ENCODE assay signal across 26 mouse cellular contexts in the genomic region with DNA sequence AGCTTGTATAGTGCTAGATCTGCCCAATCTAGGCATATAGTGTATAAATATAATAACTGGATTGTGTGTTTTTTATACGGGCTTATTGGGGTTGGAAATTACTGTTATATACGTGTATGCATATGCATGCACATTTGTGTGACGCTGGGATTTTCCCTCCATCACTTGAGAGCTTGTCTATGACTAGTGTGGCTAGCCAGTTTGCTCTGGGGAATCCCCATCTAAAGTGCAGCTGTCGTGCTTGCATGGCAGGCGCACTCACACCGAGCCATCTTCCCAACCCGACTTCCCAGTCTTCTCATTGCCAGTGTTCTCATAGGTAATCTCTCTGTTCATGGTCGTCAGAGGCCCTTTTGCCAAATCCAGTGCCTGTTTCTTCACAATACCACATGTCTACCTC. TPM values are rescaled to one million over a fixed set of nuclear protein-coding genes. Genes with fewer than 3 reads are reported as not detected.
DNase-seq lines count a peak whose midpoint lies in the region; ATAC-seq and TF ChIP-seq lines count a peak whose summit lies in the region.
"Had no signal": no experiment of that assay in that cellular context is flagged by ENCODE, and none has a peak within 500 bp of the region (broad histone marks: within the 10 kb centered on the region; RNA-seq: fewer than 3 reads in every experiment).

No protein-coding gene starts in this region.

- dilution Hi-C loops in CH12.LX (cut with MboI; ENCODE audit: extremely low pct_ligation_motif_present, extremely low pct_unique_long_range_greater_than_20kb, low sequenced_read_pairs): no loop called here

- H3K27me3 ChIP-seq in CH12.LX (replicated peaks) (no peaks in the 10 kb centered on the region), myocyte (ENCODE audit: control insufficient read depth, insufficient read depth, insufficient read length) (no peaks in the 10 kb centered on the region)
- no peaks in the 10 kb centered on the region for H3K27me3 ChIP-seq in midbrain, postnatal 0 days (ENCODE audit: insufficient read depth, low read length)
- H3K27me3 ChIP-seq in forebrain, embryonic 13.5 days: no peaks in the 10 kb centered on the region
- H3K27me3 ChIP-seq: heart, embryonic 12.5 days; kidney, embryonic 15.5 days; liver, embryonic 13.5 days had no signal

- H3K79me2 ChIP-seq in CH12.LX (replicated peaks; ENCODE audit: control insufficient read depth, extremely low read depth, insufficient read depth, poor library complexity, severe bottlenecking) (no peaks in the 10 kb centered on the region; the same call in none of the 2 replicates), myocyte (ENCODE audit: control insufficient read depth, insufficient read depth) (no peaks in the 10 kb centered on the region)

- peak; percentile 81 for DNase-seq in heart, adult 11 months
- DNase-seq in heart, adult 9 months (ENCODE audit: low spot score in 2 of 2): no peak
- peak; percentile 89 for DNase-seq in CH12.LX (ENCODE audit: extremely low read depth)
- no peak for DNase-seq in midbrain, postnatal 0 days (ENCODE audit: low spot score)
- no peak for DNase-seq in layer of hippocampus, adult 9-10 months (ENCODE audit: low spot score)
- DNase-seq: adrenal gland, adult 2 months; cerebellum, adult 11 months; cerebellum, adult 9-11 months; gastrocnemius, postnatal 10 days; heart, postnatal 10 days; kidney, adult 11 months; kidney, postnatal 36 days; liver, embryonic 13.5 days; lung, adult 2 months; lung, postnatal 14 days; right cerebral cortex, adult 18-20 months; right cerebral cortex, postnatal 4 days; thymus, postnatal 14 days had no signal

- H3ac ChIP-seq in myocyte (ENCODE audit: control insufficient read depth, insufficient read length): no peak overlapping the region

- H3K36me3 ChIP-seq in CH12.LX (replicated peaks in 1 of 2; ENCODE audit: control insufficient read depth in 1 of 2, insufficient read depth in 1 of 2, low read length in 1 of 2) (peaks cover 60 to 89% of the 10 kb centered on the region in 2 experiments), myocyte (ENCODE audit: control insufficient read depth, insufficient read depth) (peaks cover 30% of the 10 kb centered on the region)
- no peaks in the 10 kb centered on the region for H3K36me3 ChIP-seq in midbrain, postnatal 0 days (ENCODE audit: insufficient read depth, low read length)
- H3K36me3 ChIP-seq in forebrain, embryonic 13.5 days (ENCODE audit: poor library complexity, severe bottlenecking): peaks cover 78% of the 10 kb centered on the region

- H3K4me1 ChIP-seq in CH12.LX (ENCODE audit: control insufficient read depth in 1 of 2, insufficient read depth in 2 of 2): peaks cover 26 to 56% of the 10 kb centered on the region in 2 experiments
- H3K4me1 ChIP-seq in midbrain, postnatal 0 days (ENCODE audit: insufficient read depth, low read length): no peaks in the 10 kb centered on the region
- H3K4me1 ChIP-seq in forebrain, embryonic 13.5 days: no peaks in the 10 kb centered on the region
- H3K4me1 ChIP-seq: embryonic facial prominence, embryonic 10.5 days; heart, embryonic 12.5 days; hindbrain, embryonic 10.5 days; kidney, embryonic 15.5 days; liver, embryonic 13.5 days had no signal

- no peak for TF ChIP-seq RAD21 in CH12.LX (IDR thresholded peaks at IDR 0.05; ENCODE audit: low read depth, low read length)

- peak; percentile 93 for TF ChIP-seq EP300 in CH12.LX (IDR thresholded peaks at IDR 0.05; ENCODE audit: low read length)

- WGBS in midbrain, postnatal 0 days: 88% methylated on average over 8 of the region's 8 CpGs
- 86% methylated on average over 8 of the region's 8 CpGs for WGBS in forebrain, embryonic 13.5 days

- no peak for TF ChIP-seq POLR2A in CH12.LX (IDR thresholded peaks at IDR 0.05; ENCODE audit: low read depth, low read length)
- no peak for TF ChIP-seq POLR2A in myocyte (IDR thresholded peaks at IDR 0.05; ENCODE audit: insufficient read length, low read depth)

- H3K4me3 ChIP-seq in CH12.LX (replicated peaks in 1 of 3; ENCODE audit: low read depth in 2 of 3, low read length in 2 of 3, poor library complexity in 1 of 3): no peak overlapping the region
- no peak overlapping the region for H3K4me3 ChIP-seq in myocyte
- H3K4me3 ChIP-seq in midbrain, postnatal 0 days (ENCODE audit: low read depth, low read length): no peak overlapping the region
- H3K4me3 ChIP-seq in forebrain, embryonic 13.5 days: no peak overlapping the region
- H3K4me3 ChIP-seq: embryonic facial prominence, embryonic 10.5 days; heart, embryonic 12.5 days; hindbrain, embryonic 10.5 days; kidney, embryonic 15.5 days; liver, embryonic 13.5 days had no signal

- in situ Hi-C loops in CH12.LX (cut with MboI; ENCODE audit: low pct_ligation_motif_present, low pct_unique_long_range_greater_than_20kb, low sequenced_read_pairs): no loop called here

- H3K9me3 ChIP-seq in CH12.LX (replicated peaks; ENCODE audit: low read length): peaks cover 10% of the 10 kb centered on the region
- H3K9me3 ChIP-seq in midbrain, postnatal 0 days (ENCODE audit: low read length): no peaks in the 10 kb centered on the region
- H3K9me3 ChIP-seq in forebrain, embryonic 13.5 days (replicated peaks): no peaks in the 10 kb centered on the region
- H3K9me3 ChIP-seq: embryonic facial prominence, embryonic 10.5 days; heart, embryonic 12.5 days; hindbrain, embryonic 10.5 days; kidney, embryonic 15.5 days; liver, embryonic 13.5 days had no signal

- no peak overlapping the region for H3K9ac ChIP-seq in CH12.LX (ENCODE audit: insufficient read depth, low read depth)
- no peak overlapping the region for H3K9ac ChIP-seq in midbrain, postnatal 0 days (replicated peaks; ENCODE audit: low read length, poor library complexity, severe bottlenecking)
- no peak overlapping the region for H3K9ac ChIP-seq in forebrain, embryonic 13.5 days
- H3K9ac ChIP-seq: heart, embryonic 12.5 days; kidney, embryonic 15.5 days; liver, embryonic 13.5 days had no signal

- H3K4me2 ChIP-seq in CH12.LX (ENCODE audit: insufficient read depth, low read depth, poor library complexity, severe bottlenecking): peak overlapping the region; percentile 59
- no peak overlapping the region for H3K4me2 ChIP-seq in myocyte (ENCODE audit: low read depth)
- no peak overlapping the region for H3K4me2 ChIP-seq in midbrain, postnatal 0 days (ENCODE audit: low read depth, low read length, poor library complexity, severe bottlenecking)
- H3K4me2 ChIP-seq in forebrain, embryonic 13.5 days: no peak overlapping the region
- H3K4me2 ChIP-seq: heart, embryonic 12.5 days; kidney, embryonic 15.5 days; liver, embryonic 13.5 days; midbrain, embryonic 11.5 days had no signal

- peak overlapping the region; percentile 89; the same call in 1 of the 2 replicates for H3K27ac ChIP-seq in CH12.LX (ENCODE audit: insufficient read depth, low read depth)
- H3K27ac ChIP-seq in midbrain, postnatal 0 days (ENCODE audit: low read depth, low read length): no peak overlapping the region
- H3K27ac ChIP-seq in forebrain, embryonic 13.5 days: no peak overlapping the region
- H3K27ac ChIP-seq: embryonic facial prominence, embryonic 10.5 days; hindbrain, embryonic 10.5 days; kidney, embryonic 15.5 days; liver, embryonic 13.5 days had no signal

- no peak for TF ChIP-seq CTCF in CH12.LX (conservative IDR thresholded peaks at IDR 0.05 in 1 of 2, IDR thresholded peaks at IDR 0.05 in 1 of 2; ENCODE audit: low read depth in 2 of 2, low read length in 2 of 2)
- TF ChIP-seq CTCF in midbrain, postnatal 0 days (IDR thresholded peaks at IDR 0.05): no peak

- ATAC-seq in midbrain, postnatal 0 days (ENCODE audit: low FRiP score): no peak
- ATAC-seq in forebrain, embryonic 13.5 days: no peak
- ATAC-seq: hindbrain, embryonic 16.5 days had no signal

TF ChIP-seq in CH12.LX, 34 proteins besides CTCF, POLR2A, EP300 and RAD21 (continues in another document):
- TF ChIP-seq JUN (IDR thresholded peaks at IDR 0.05; ENCODE audit: insufficient read depth, low read depth, low read length) (peak; percentile 55; the same call in 1 of the 2 replicates), JUND (conservative IDR thresholded peaks at IDR 0.05; ENCODE audit: low read depth, low read length) (peak; percentile 62; the same call in 1 of the 2 replicates), USF2 (conservative IDR thresholded peaks at IDR 0.05; ENCODE audit: low read depth, low read length) (no peak), MAFK (IDR thresholded peaks at IDR 0.05; ENCODE audit: insufficient replicate concordance, low read length) (0 out of 2 replicates have a peak, but pooled peaks have one; percentile 48), UBTF (IDR thresholded peaks at IDR 0.05; ENCODE audit: low read depth, low read length) (no peak), E2F4 (IDR thresholded peaks at IDR 0.05; ENCODE audit: insufficient replicate concordance, low read depth, low read length) (0 out of 2 replicates have a peak, but pooled peaks have one; percentile 15)

TF ChIP-seq in myocyte, 11 proteins besides CTCF, POLR2A, EP300 and RAD21:
- TF ChIP-seq TCF3 (IDR thresholded peaks at IDR 0.05; ENCODE audit: insufficient read length, low read depth) (no peak), E2F4 (IDR thresholded peaks at IDR 0.05; ENCODE audit: insufficient read depth) (no peak), MYOD1 (IDR thresholded peaks at IDR 0.05; ENCODE audit: control insufficient read depth in 1 of 3, insufficient read length in 2 of 3, low read depth in 2 of 3) (peak in 2 of 3 experiments; percentile 76 to 88), MYOG (IDR thresholded peaks at IDR 0.05; ENCODE audit: control insufficient read depth in 1 of 3, insufficient read depth in 1 of 3, insufficient read length in 2 of 3, low read depth in 2 of 3) (peak; percentile 6 to 84 (median 37)), MAX (IDR thresholded peaks at IDR 0.05; ENCODE audit: low read depth) (no peak)
TF ChIP-seq in myocyte: peak in this region for 2.

RNA-seq across cellular contexts. Expression of a gene that starts 22.6 kb away (rescaled TPM):
- total RNA-seq in CH12.LX (2012; rRNA removed) (91.5 and 98.3 TPM in 2 replicates), CH12.LX (2014; rRNA removed) (113 and 118 TPM in 2 replicates)
- polyA plus RNA-seq in CH12.LX (2012; ENCODE audit: insufficient read length, low read depth) (99.3 and 113 TPM in 2 replicates), myocyte (2012; fragmentation: generic; extraction: Trizol) (25.6 TPM)
- total RNA-seq in midbrain, postnatal 0 days (2014; rRNA removed): 7.4 and 8.9 TPM in 2 replicates
- 3.0 and 4.2 TPM in 2 replicates for polyA plus RNA-seq in midbrain, postnatal 0 days (2015; fragmentation: Nextera tagmentation; extraction: Ambion mirVana)
- 80.7 and 85.2 TPM in 2 replicates for polyA plus RNA-seq in forebrain, embryonic 13.5 days (2015; fragmentation: Nextera tagmentation; extraction: Ambion mirVana)

RNA-seq across cellular contexts. Expression of a gene that starts 42.5 kb away (rescaled TPM):
- total RNA-seq in CH12.LX (2012; rRNA removed) (0.29 and 0.42 TPM in 2 replicates), CH12.LX (2014; rRNA removed) (0.05 and 0.11 TPM in 2 replicates)
- polyA plus RNA-seq in CH12.LX (2012; ENCODE audit: insufficient read length, low read depth) (0.45 and 0.73 TPM in 2 replicates), myocyte (2012; fragmentation: generic; extraction: Trizol) (0.06 TPM)
- total RNA-seq in midbrain, postnatal 0 days (2014; rRNA removed): 107 and 120 TPM in 2 replicates
- 65.5 and 66.1 TPM in 2 replicates for polyA plus RNA-seq in midbrain, postnatal 0 days (2015; fragmentation: Nextera tagmentation; extraction: Ambion mirVana)
- 9.0 and 12.6 TPM in 2 replicates for polyA plus RNA-seq in forebrain, embryonic 13.5 days (2015; fragmentation: Nextera tagmentation; extraction: Ambion mirVana)

Comparison
In these comparisons a context has a peak if more than half of its experiments do, and no peak if none do; other contexts are left out.
1. DNase-seq: peak in heart, adult 11 months (single experiment) and CH12.LX (single experiment); none in heart, adult 9 months (0 of 2), midbrain, postnatal 0 days (single experiment) and layer of hippocampus, adult 9-10 months (single experiment).